Mouse (Mus musculus) CH12.LX (cell line): Measurements from ENCODE around the gene Tsnax. TPM values are rescaled to one million over a fixed set of nuclear protein-coding genes. Genes with fewer than 3 reads are reported as not detected.

Source experiments
- DNase-seq: peaks from one replicate; pipeline ENCODE4 v3.0.0-alpha.2; 2013; ENCODE audit errors: extremely low read depth
- H3K27ac ChIP-seq: 2 replicates; pipeline ENCODE4 v1.5.1; 2012; ENCODE audit warnings: low read depth, mild to moderate bottlenecking, control low read depth, moderate library complexity; ENCODE audit not compliant: insufficient read depth
- H3K27me3 ChIP-seq: replicated peaks from 2 replicates; pipeline ENCODE3; 2012; ENCODE audit warnings: inconsistent platforms
- H3K36me3 ChIP-seq, 2 experiments: replicated peaks in 1 of 2; 2 replicates each; pipeline versions ENCODE3 to v1.6.1; 2012; ENCODE audit warnings: inconsistent platforms in 1 of 2, low read length in 1 of 2, mild to moderate bottlenecking in 1 of 2, mixed read lengths in 1 of 2, moderate library complexity in 1 of 2; ENCODE audit not compliant: control insufficient read depth in 1 of 2, insufficient read depth in 1 of 2
- H3K4me1 ChIP-seq, 2 experiments: 2 replicates each; pipeline ENCODE4 v1.6.1; 2012; ENCODE audit warnings: inconsistent platforms in 1 of 2, moderate library complexity in 1 of 2; ENCODE audit not compliant: insufficient read depth in 2 of 2, control insufficient read depth in 1 of 2
- H3K4me2 ChIP-seq: 2 replicates; pipeline ENCODE4 v1.6.1; 2012; ENCODE audit warnings: low read depth, mild to moderate bottlenecking, control low read depth; ENCODE audit not compliant: poor library complexity, insufficient read depth, severe bottlenecking
- H3K4me3 ChIP-seq, 3 experiments: fragments of 150-350 bp in 1 of 3; sonication (generic) in 1 of 3; replicated peaks in 1 of 3; 2 replicates each; pipeline versions ENCODE3 to v1.5.1; 2011 to 2012; ENCODE audit warnings: low read depth in 2 of 3, low read length in 2 of 3, mild to moderate bottlenecking in 2 of 3, moderate library complexity in 2 of 3, control low read depth in 1 of 3, improper control_type of control experiment in 1 of 3, inconsistent platforms in 1 of 3, mixed read lengths in 1 of 3; ENCODE audit not compliant: poor library complexity in 1 of 3
- H3K79me2 ChIP-seq: replicated peaks from 2 replicates; pipeline ENCODE4 v1.6.1; 2012; ENCODE audit warnings: mild to moderate bottlenecking, moderate library complexity; ENCODE audit not compliant: control insufficient read depth, poor library complexity, insufficient read depth, severe bottlenecking; ENCODE audit errors: extremely low read depth
- H3K9ac ChIP-seq: 2 replicates; pipeline ENCODE4 v1.6.1; 2012; ENCODE audit warnings: low read depth, mild to moderate bottlenecking, control low read depth, moderate library complexity; ENCODE audit not compliant: insufficient read depth
- H3K9me3 ChIP-seq: replicated peaks from 2 replicates; pipeline ENCODE3; 2012; ENCODE audit warnings: low read length, inconsistent platforms, mixed read lengths
- BHLHE40 ChIP-seq: IDR thresholded peaks from 2 replicates; pipeline ENCODE4 v1.6.1; 2011; ENCODE audit warnings: mild to moderate bottlenecking, low read depth, low read length, improper control_type of control experiment
- CTCF ChIP-seq, 2 experiments: IDR thresholded peaks in 1 of 2; conservative IDR thresholded peaks in 1 of 2; 2 replicates each; pipeline ENCODE4 v1.5.1; 2011 to 2012; ENCODE audit warnings: low read depth in 2 of 2, low read length in 2 of 2, improper control_type of control experiment in 1 of 2, inconsistent platforms in 1 of 2, mild to moderate bottlenecking in 1 of 2, moderate library complexity in 1 of 2
- E2F4 ChIP-seq: IDR thresholded peaks from 2 replicates; pipeline ENCODE4 v1.6.1; 2011; ENCODE audit warnings: low read depth, low read length, improper control_type of control experiment; ENCODE audit not compliant: insufficient replicate concordance
- ELF1 ChIP-seq: IDR thresholded peaks from 2 replicates; pipeline ENCODE4 v1.6.1; 2014; ENCODE audit warnings: low read depth, mild to moderate bottlenecking, inconsistent platforms, low read length, improper control_type of control experiment
- EP300 ChIP-seq: IDR thresholded peaks from 2 replicates; pipeline ENCODE4 v1.6.1; 2011; ENCODE audit warnings: low read length, improper control_type of control experiment
- KAT2A ChIP-seq: IDR thresholded peaks from 2 replicates; pipeline ENCODE4 v1.6.1; 2012; ENCODE audit warnings: low read length, improper control_type of control experiment, inconsistent platforms; ENCODE audit not compliant: insufficient replicate concordance
- MEF2A ChIP-seq: IDR thresholded peaks from 2 replicates; pipeline ENCODE4 v1.6.1; 2014; ENCODE audit warnings: low read depth, mild to moderate bottlenecking, inconsistent platforms, low read length, improper control_type of control experiment, borderline replicate concordance
- MYC ChIP-seq: IDR thresholded peaks from 2 replicates; pipeline ENCODE4 v1.6.1; 2011; ENCODE audit warnings: low read depth, mild to moderate bottlenecking, improper control_type of control experiment, low read length
- NELFE ChIP-seq: IDR thresholded peaks from 2 replicates; pipeline ENCODE4 v1.6.1; 2011; ENCODE audit warnings: low read depth, low read length, improper control_type of control experiment
- NRF1 ChIP-seq: IDR thresholded peaks from 2 replicates; pipeline ENCODE4 v1.6.1; 2014; ENCODE audit warnings: low read depth, mild to moderate bottlenecking, inconsistent platforms, low read length, improper control_type of control experiment, moderate library complexity
- POLR2A ChIP-seq: IDR thresholded peaks from 2 replicates; pipeline ENCODE4 v1.6.1; 2011; ENCODE audit warnings: low read depth, mild to moderate bottlenecking, improper control_type of control experiment, low read length
- POLR2AphosphoS2 ChIP-seq: IDR thresholded peaks from 2 replicates; pipeline ENCODE4 v1.6.1; 2011; ENCODE audit warnings: low read depth, low read length, improper control_type of control experiment
- RAD21 ChIP-seq: IDR thresholded peaks from 2 replicates; pipeline ENCODE4 v1.6.1; 2011; ENCODE audit warnings: low read depth, mild to moderate bottlenecking, low read length, improper control_type of control experiment, moderate library complexity
- RCOR1 ChIP-seq: conservative IDR thresholded peaks from 2 replicates; pipeline ENCODE4 v1.6.1; 2012; ENCODE audit warnings: low read depth, mild to moderate bottlenecking, inconsistent platforms, low read length, improper control_type of control experiment
- SMC3 ChIP-seq: IDR thresholded peaks from 2 replicates; pipeline ENCODE4 v1.6.1; 2011; ENCODE audit warnings: low read depth, low read length, improper control_type of control experiment
- USF1 ChIP-seq: IDR thresholded peaks from 2 replicates; pipeline ENCODE4 v1.6.1; 2014; ENCODE audit warnings: low read depth, mild to moderate bottlenecking, inconsistent platforms, low read length, improper control_type of control experiment
- ZNF384 ChIP-seq: IDR thresholded peaks from 2 replicates; pipeline ENCODE4 v1.6.1; 2012; ENCODE audit warnings: low read depth, low read length, improper control_type of control experiment, inconsistent platforms
- dilution Hi-C: fragments of 300-500 bp; cut with MboI; formaldehyde crosslinking; loops from 2 replicates; pipeline ENCODE4 v1.14.3; 2020; ENCODE audit warnings: low sequenced_read_pairs; ENCODE audit not compliant: extremely low pct_unique_long_range_greater_than_20kb, extremely low pct_ligation_motif_present
- in situ Hi-C: fragments of 300-500 bp; cut with MboI; formaldehyde crosslinking; loops from 3 replicates; pipeline ENCODE4 v1.14.3; 2019; ENCODE audit warnings: low sequenced_read_pairs, low pct_ligation_motif_present, low pct_unique_long_range_greater_than_20kb, mixed read lengths
- polyA plus RNA-seq: library from polyadenylated mRNA; unstranded; fragments of >175 nt; gene quantifications from 2 replicates; pipeline ENCODE4 v1.2.1, GENCODE M21; 2012; ENCODE audit warnings: low read depth; ENCODE audit not compliant: insufficient read length
- total RNA-seq, 2 experiments: library from RNA; depleted of rRNA; stranded (reverse); fragments of 300-350 nt in 1 of 2; fragments of >200 nt in 1 of 2; gene quantifications; 2 replicates each; pipeline ENCODE4 v1.2.3; 2012 to 2014

The Tsnax gene
- total and polyA plus RNA-seq, 3 experiments: 48.0 to 75.0 (median 62.9) TPM

DNA sequence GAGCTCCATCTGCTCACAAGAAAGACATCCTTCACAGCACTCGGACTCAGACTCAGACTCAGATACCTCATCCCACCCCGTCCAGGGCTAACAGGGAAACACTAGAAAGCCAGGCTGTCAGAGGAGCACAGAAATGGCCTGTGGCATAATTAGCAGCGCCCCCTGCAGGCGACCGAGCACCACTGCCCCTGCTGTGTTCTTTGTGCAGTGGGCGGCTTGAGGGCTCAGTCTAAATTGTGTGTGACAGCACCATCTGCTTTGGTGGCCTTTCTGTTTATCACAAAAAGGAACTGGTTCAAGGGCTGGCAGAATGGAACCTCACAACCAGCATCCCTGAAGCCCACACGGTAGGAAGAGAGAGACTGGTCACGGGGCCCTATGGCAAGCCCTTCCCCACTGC, 21.9 kb downstream of the Tsnax start:
- Histone ChIP-seq H3K36me3 (peaks cover 55 to 88% of the 10 kb centered on the region in 2 experiments), H3K4me1 (peaks cover 3 to 7% of the 10 kb centered on the region in 2 experiments; a peak in 2 of 4 replicates), H3K9me3 (no peaks in the 10 kb centered on the region), H3K27ac (no peak overlapping the region), H3K4me3 (no peak overlapping the region), H3K27me3 (no peaks in the 10 kb centered on the region), H3K4me2 (no peak overlapping the region), H3K79me2 (no peaks in the 10 kb centered on the region), H3K9ac (no peak overlapping the region)
- in situ Hi-C loops: no loop called here
- peak; percentile 65 for DNase-seq
- TF ChIP-seq CTCF (conservative IDR thresholded peaks at IDR 0.05 in 1 of 2, IDR thresholded peaks at IDR 0.05 in 1 of 2; ENCODE audit: low read depth in 2 of 2, low read length in 2 of 2) (peak; percentile 75 to 79), RAD21 (peak; percentile 42), E2F4 (no peak), SMC3 (peak; percentile 52)
- dilution Hi-C loops: no loop called here

DNA sequence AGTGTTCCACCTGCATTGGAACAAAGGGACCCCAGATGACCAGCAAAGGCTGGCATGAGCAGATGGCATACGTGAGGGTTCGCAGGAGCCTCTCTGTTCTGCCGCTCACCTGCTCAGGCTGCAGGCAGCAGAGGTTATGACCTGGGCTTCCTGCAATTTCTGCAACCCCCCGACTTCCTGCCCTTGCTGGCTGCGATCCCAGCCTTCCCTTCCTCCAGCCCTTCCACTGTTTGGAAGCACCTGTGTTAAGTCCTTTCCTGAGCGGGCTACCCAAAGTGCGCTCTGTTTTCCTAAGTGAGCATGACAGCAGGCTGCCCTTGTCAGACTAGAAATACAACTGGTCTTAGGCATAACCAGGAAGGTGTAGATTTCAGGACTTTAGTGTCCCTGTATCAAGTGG, 24.3 kb downstream of the Tsnax start:
- in situ Hi-C loops (no loop called here), dilution Hi-C loops (no loop called here)
- H3K4me2 ChIP-seq: no peak overlapping the region
- peaks cover 38 to 79% of the 10 kb centered on the region in 2 experiments for H3K36me3 ChIP-seq
- H3K27me3 ChIP-seq: no peaks in the 10 kb centered on the region
- H3K9ac ChIP-seq: no peak overlapping the region
- TF ChIP-seq BHLHE40: no peak
- no peak for TF ChIP-seq EP300
- no peak for TF ChIP-seq NRF1
- no peak for TF ChIP-seq E2F4
- no peak for TF ChIP-seq ELF1
- no peak for TF ChIP-seq MEF2A
- no peak for TF ChIP-seq SMC3
- TF ChIP-seq KAT2A: no peak
- no peak for TF ChIP-seq NELFE
- TF ChIP-seq ZNF384: no peak
- no peak for TF ChIP-seq CTCF (conservative IDR thresholded peaks at IDR 0.05 in 1 of 2, IDR thresholded peaks at IDR 0.05 in 1 of 2; ENCODE audit: low read depth in 2 of 2, low read length in 2 of 2)
- no peak for TF ChIP-seq POLR2AphosphoS2
- no peak for TF ChIP-seq POLR2A
- no peak for TF ChIP-seq MYC
- peaks cover 3 to 7% of the 10 kb centered on the region in 2 experiments; a peak in 2 of 4 replicates for H3K4me1 ChIP-seq
- no peak overlapping the region for H3K27ac ChIP-seq
- no peaks in the 10 kb centered on the region for H3K9me3 ChIP-seq
- H3K4me3 ChIP-seq: no peak overlapping the region
- H3K79me2 ChIP-seq: no peaks in the 10 kb centered on the region
- DNase-seq: no peak

DNA sequence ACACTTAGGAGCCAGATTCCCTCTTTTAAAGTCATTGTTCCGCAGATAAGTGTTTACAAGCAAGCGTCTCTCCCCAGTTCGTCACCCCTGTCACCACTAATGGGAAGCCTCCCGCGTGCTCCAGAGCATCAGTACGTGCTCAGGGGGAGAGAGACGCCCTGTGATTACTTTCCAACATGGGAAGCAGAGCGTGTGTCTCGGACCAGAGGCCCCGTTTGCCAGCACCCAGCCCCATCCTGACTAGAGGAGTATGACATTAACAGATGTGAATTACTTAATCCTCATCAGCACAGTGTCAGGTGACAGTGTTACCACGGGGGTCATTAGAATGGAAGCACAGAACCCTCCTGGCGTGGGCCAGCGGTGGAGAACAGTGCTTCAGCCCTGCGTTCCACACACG, 25.9 kb downstream of the Tsnax start:
- no peak for DNase-seq
- no peaks in the 10 kb centered on the region for H3K9me3 ChIP-seq
- H3K27me3 ChIP-seq: no peaks in the 10 kb centered on the region
- no peak for TF ChIP-seq RCOR1
- no peak for TF ChIP-seq USF1
- no peaks in the 10 kb centered on the region for H3K79me2 ChIP-seq
- peaks cover 24 to 68% of the 10 kb centered on the region in 2 experiments for H3K36me3 ChIP-seq
- H3K4me2 ChIP-seq: no peak overlapping the region
- H3K27ac ChIP-seq: no peak overlapping the region
- no peak overlapping the region for H3K9ac ChIP-seq
- dilution Hi-C loops (no loop called here), in situ Hi-C loops (no loop called here)
- peaks cover 3 to 7% of the 10 kb centered on the region in 2 experiments; a peak in 2 of 4 replicates for H3K4me1 ChIP-seq
- no peak overlapping the region for H3K4me3 ChIP-seq
